Mouse (Mus musculus): ENCODE data around the gene Otop2. TPM values are rescaled to one million over a fixed set of nuclear protein-coding genes. Genes with fewer than 3 reads are reported as not detected.

Gene Otop2
- polyA plus RNA-seq, 1 experiment from 2014 or later, result not detected

DNA sequence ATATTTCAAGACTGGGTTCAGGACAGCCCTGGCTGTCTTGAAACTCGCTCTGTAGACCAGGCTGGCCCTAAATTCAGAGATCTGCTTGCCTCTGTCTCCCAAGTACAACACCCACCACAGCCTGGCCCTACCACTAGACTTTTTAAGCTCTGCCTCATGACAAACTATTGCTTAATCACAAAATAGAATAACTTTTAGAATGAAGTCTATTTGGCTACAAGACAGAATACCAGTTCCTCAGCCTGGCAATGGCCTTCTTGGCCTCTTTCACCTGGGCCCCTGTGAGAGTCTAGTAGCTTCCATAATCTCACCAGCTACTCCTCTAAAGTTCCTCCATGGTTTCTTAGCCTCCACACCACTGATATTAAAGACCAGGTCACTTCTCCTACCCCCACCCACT lies 16.6 kb upstream of the Otop2 start:
- no peak for ATAC-seq (replicated peaks; ENCODE audit: insufficient number of reproducible peaks, low FRiP score, low TSS enrichment)
- no peak overlapping the region for H3K4me3 ChIP-seq (ENCODE audit: low read depth, low read length)
- H3K9ac ChIP-seq (ENCODE audit: low read depth, low read length), result no peak overlapping the region
- 85% methylated on average over 1 of the region's 1 CpGs for WGBS (ENCODE audit: insufficient replicate concordance)
- no peaks in the 10 kb centered on the region for H3K27me3 ChIP-seq (ENCODE audit: control insufficient read depth, insufficient read depth, low read length)
- no peak overlapping the region for H3K27ac ChIP-seq (ENCODE audit: low read depth, low read length)
- H3K9me3 ChIP-seq (replicated peaks; ENCODE audit: control insufficient read depth, low read length), result no peaks in the 10 kb centered on the region
- no peaks in the 10 kb centered on the region for H3K36me3 ChIP-seq (ENCODE audit: control insufficient read depth, insufficient read depth, low read length)
- no peaks in the 10 kb centered on the region; the same call in 1 of the 2 replicates for H3K4me1 ChIP-seq (ENCODE audit: control insufficient read depth, insufficient read depth, low read length)
- H3K4me2 ChIP-seq, result no peak overlapping the region

GRCm38 (mm10) chr11:115290919-115291318 lies 16.0 kb upstream of the Otop2 start:
- 74% methylated on average over 6 of the region's 6 CpGs for WGBS (ENCODE audit: insufficient replicate concordance)
- Histone ChIP-seq H3K27me3 (ENCODE audit: control insufficient read depth, insufficient read depth, low read length) (peaks cover 4% of the 10 kb centered on the region; the same call in 1 of the 2 replicates), H3K4me1 (ENCODE audit: control insufficient read depth, insufficient read depth, low read length) (no peaks in the 10 kb centered on the region; the same call in 1 of the 2 replicates), H3K4me3 (ENCODE audit: low read depth, low read length) (no peak overlapping the region), H3K36me3 (ENCODE audit: control insufficient read depth, insufficient read depth, low read length) (no peaks in the 10 kb centered on the region), H3K9me3 (replicated peaks; ENCODE audit: control insufficient read depth, low read length) (no peaks in the 10 kb centered on the region), H3K4me2 (no peak overlapping the region), H3K27ac (ENCODE audit: low read depth, low read length) (no peak overlapping the region), H3K9ac (ENCODE audit: low read depth, low read length) (no peak overlapping the region)
- ATAC-seq (replicated peaks; ENCODE audit: insufficient number of reproducible peaks, low FRiP score, low TSS enrichment), result no peak

- Histone ChIP-seq H3K4me3 (ENCODE audit: low read depth, low read length) (no peak overlapping the region), H3K27me3 (ENCODE audit: control insufficient read depth, insufficient read depth, low read length) (peaks cover 8% of the 10 kb centered on the region; the same call in 1 of the 2 replicates), H3K36me3 (ENCODE audit: control insufficient read depth, insufficient read depth, low read length) (no peaks in the 10 kb centered on the region), H3K4me1 (ENCODE audit: control insufficient read depth, insufficient read depth, low read length) (no peaks in the 10 kb centered on the region; the same call in 1 of the 2 replicates), H3K4me2 (no peak overlapping the region), H3K9me3 (replicated peaks; ENCODE audit: control insufficient read depth, low read length) (no peaks in the 10 kb centered on the region), H3K9ac (ENCODE audit: low read depth, low read length) (no peak overlapping the region), H3K27ac (ENCODE audit: low read depth, low read length) (no peak overlapping the region; the same call in 1 of the 2 replicates)
- no peak for ATAC-seq (replicated peaks; ENCODE audit: insufficient number of reproducible peaks, low FRiP score, low TSS enrichment)
- WGBS (ENCODE audit: insufficient replicate concordance), result 77% methylated on average over 10 of the region's 10 CpGs
These were observed 15.5 kb upstream of the Otop2 start for GRCm38 (mm10) chr11:115291503-115291902.

DNA sequence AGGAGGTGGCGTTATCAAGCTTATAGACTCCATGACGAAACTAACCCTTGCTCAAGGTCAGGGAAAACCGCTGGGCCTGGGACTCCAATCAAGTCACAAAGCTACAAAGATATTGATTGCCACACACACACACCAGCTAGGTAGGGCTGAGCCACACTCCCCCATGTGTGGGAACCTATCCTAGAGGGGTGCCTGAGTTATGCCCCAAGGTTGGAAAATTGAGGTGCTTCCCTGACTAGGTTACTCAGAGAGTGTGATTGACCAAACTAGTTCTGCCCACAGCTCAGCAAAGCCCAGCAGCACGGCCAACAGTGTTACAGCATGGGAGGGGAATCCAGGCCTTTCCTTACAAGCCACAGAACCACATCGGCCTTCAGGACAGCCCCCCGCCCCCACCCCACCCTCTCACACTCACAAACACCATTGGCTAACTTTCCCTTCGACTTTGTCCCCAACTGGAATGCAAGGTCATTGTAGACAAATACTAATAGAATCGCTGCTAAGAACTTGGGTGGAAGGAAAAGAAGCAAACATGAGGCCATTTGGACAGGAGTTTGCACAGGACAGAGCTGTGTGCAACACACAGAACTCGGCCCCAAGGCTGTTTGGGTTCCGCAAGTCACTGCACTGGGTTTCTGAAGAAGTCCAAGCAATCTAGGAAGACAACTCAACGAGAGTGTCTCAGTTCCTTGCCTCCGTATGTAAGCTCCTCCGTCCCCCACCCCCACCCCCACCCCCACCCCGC lies 14.2 kb upstream of the Otop2 start:
- H3K9me3 ChIP-seq (replicated peaks; ENCODE audit: control insufficient read depth, low read length), result no peaks in the 10 kb centered on the region
- no peaks in the 10 kb centered on the region for H3K36me3 ChIP-seq (ENCODE audit: control insufficient read depth, insufficient read depth, low read length)
- H3K4me1 ChIP-seq (ENCODE audit: control insufficient read depth, insufficient read depth, low read length), result peaks cover 4% of the 10 kb centered on the region; the same call in 1 of the 2 replicates
- no peak overlapping the region for H3K27ac ChIP-seq (ENCODE audit: low read depth, low read length)
- H3K4me2 ChIP-seq, result no peak overlapping the region
- whole genome bisulfite sequencing (ENCODE audit: insufficient replicate concordance), result 55% methylated on average over 14 of the region's 14 CpGs
- no peak for ATAC-seq (replicated peaks; ENCODE audit: insufficient number of reproducible peaks, low FRiP score, low TSS enrichment)
- no peak overlapping the region for H3K4me3 ChIP-seq (ENCODE audit: low read depth, low read length)
- H3K9ac ChIP-seq (ENCODE audit: low read depth, low read length), result no peak overlapping the region
- peaks cover 19% of the 10 kb centered on the region for H3K27me3 ChIP-seq (ENCODE audit: control insufficient read depth, insufficient read depth, low read length)

DNA sequence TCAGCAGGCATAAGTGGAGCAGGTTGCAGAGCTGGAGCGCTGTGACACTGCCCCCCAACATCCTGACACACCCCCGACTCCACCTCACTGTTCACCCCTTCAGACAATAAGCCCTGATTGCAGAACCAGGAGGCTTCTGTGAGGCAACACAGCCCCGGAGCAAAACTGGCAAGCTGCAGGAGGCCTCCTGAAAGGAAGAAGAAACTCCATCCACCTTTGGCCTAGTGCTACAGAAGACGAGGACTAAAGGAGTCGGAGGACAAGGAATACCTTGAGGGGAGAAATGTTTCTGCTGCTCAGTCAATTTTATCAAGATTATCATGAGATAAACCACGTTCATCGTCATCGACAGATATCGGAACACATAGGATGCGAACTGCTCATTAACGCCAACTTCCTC lies 11.0 kb upstream of the Otop2 start:
- no peaks in the 10 kb centered on the region for H3K36me3 ChIP-seq (ENCODE audit: control insufficient read depth, insufficient read depth, low read length)
- peaks cover 36% of the 10 kb centered on the region for H3K27me3 ChIP-seq (ENCODE audit: control insufficient read depth, insufficient read depth, low read length)
- H3K4me3 ChIP-seq (ENCODE audit: low read depth, low read length), result no peak overlapping the region
- peaks cover 4% of the 10 kb centered on the region; the same call in 1 of the 2 replicates for H3K4me1 ChIP-seq (ENCODE audit: control insufficient read depth, insufficient read depth, low read length)
- H3K4me2 ChIP-seq, result no peak overlapping the region
- H3K9ac ChIP-seq (ENCODE audit: low read depth, low read length), result no peak overlapping the region
- 84% methylated on average over 11 of the region's 11 CpGs for WGBS (ENCODE audit: insufficient replicate concordance)
- ATAC-seq (replicated peaks; ENCODE audit: insufficient number of reproducible peaks, low FRiP score, low TSS enrichment), result no peak
- H3K9me3 ChIP-seq (replicated peaks; ENCODE audit: control insufficient read depth, low read length), result no peaks in the 10 kb centered on the region
- H3K27ac ChIP-seq (ENCODE audit: low read depth, low read length), result no peak overlapping the region

DNA sequence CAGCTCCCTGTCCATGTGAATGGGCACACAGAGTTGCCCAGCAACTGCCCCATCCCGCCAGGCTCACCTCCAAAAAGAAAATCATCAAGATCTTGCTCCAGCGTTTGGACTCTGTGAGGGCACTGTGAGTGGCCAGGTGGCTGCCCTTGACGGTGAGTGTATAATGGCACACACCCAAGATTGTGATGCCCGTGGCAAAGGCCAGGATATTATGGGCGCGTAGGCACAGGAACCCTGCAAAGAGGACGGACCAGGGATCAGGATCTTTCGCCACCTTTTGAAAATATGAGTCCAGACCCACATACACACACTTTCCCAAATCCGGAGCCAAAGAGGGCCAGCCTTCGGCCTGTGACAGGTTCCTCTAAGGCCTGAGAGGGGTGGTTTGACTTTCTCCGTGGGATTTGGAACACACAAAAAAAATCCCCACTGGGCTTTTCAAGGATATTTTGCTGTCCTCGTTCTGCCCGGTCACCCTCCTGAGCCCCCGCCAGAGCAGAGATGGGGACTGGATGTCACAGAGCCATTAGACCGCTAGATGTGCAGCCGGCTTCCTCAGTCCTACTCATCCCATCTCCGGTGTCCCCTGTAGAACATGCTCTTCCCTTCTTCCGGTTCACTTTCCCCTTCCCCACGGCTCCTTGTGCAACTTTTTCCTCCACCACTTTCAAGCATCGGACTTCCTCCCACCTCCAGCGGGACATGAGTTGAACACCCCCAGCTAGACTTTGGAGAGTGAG lies 10.3 kb upstream of the Otop2 start:
- Histone ChIP-seq H3K9me3 (replicated peaks; ENCODE audit: control insufficient read depth, low read length) (no peaks in the 10 kb centered on the region), H3K4me3 (ENCODE audit: low read depth, low read length) (peak overlapping the region; percentile 40), H3K27ac (ENCODE audit: low read depth, low read length) (no peak overlapping the region), H3K9ac (ENCODE audit: low read depth, low read length) (peak overlapping the region; percentile 11), H3K4me2 (peak overlapping the region; percentile 75), H3K4me1 (ENCODE audit: control insufficient read depth, insufficient read depth, low read length) (peaks cover 4% of the 10 kb centered on the region; the same call in 1 of the 2 replicates), H3K27me3 (ENCODE audit: control insufficient read depth, insufficient read depth, low read length) (peaks cover 36% of the 10 kb centered on the region), H3K36me3 (ENCODE audit: control insufficient read depth, insufficient read depth, low read length) (no peaks in the 10 kb centered on the region)
- 51% methylated on average over 21 of the region's 21 CpGs for WGBS (ENCODE audit: insufficient replicate concordance)
- no peak for ATAC-seq (replicated peaks; ENCODE audit: insufficient number of reproducible peaks, low FRiP score, low TSS enrichment)

- 1% methylated on average over 44 of the region's 44 CpGs for WGBS (ENCODE audit: insufficient replicate concordance)
- 0 out of 2 replicates have a peak, but pooled peaks have one; percentile 33 for ATAC-seq (replicated peaks; ENCODE audit: insufficient number of reproducible peaks, low FRiP score, low TSS enrichment)
- peak within 1 kb of the TSS; percentile 75 for H3K4me2 ChIP-seq
- H3K9ac ChIP-seq (ENCODE audit: low read depth, low read length), result peak within 1 kb of the TSS; percentile 11
- H3K9me3 ChIP-seq (replicated peaks; ENCODE audit: control insufficient read depth, low read length), result no peaks in the 10 kb centered on the region
- peak within 1 kb of the TSS; percentile 40 for H3K4me3 ChIP-seq (ENCODE audit: low read depth, low read length)
- no peaks in the 10 kb centered on the region for H3K36me3 ChIP-seq (ENCODE audit: control insufficient read depth, insufficient read depth, low read length)
- peaks cover 4% of the 10 kb centered on the region; the same call in 1 of the 2 replicates for H3K4me1 ChIP-seq (ENCODE audit: control insufficient read depth, insufficient read depth, low read length)
- H3K27me3 ChIP-seq (ENCODE audit: control insufficient read depth, insufficient read depth, low read length), result peaks cover 36% of the 10 kb centered on the region
- no peak within 1 kb of the TSS for H3K27ac ChIP-seq (ENCODE audit: low read depth, low read length)
These were observed 9.6 kb upstream of the Otop2 start, which contains the start of gene Fads6 for GRCm38 (mm10) chr11:115297214-115297826. Gene Fads6 (minus strand): TSS chr11:115297663.

DNA sequence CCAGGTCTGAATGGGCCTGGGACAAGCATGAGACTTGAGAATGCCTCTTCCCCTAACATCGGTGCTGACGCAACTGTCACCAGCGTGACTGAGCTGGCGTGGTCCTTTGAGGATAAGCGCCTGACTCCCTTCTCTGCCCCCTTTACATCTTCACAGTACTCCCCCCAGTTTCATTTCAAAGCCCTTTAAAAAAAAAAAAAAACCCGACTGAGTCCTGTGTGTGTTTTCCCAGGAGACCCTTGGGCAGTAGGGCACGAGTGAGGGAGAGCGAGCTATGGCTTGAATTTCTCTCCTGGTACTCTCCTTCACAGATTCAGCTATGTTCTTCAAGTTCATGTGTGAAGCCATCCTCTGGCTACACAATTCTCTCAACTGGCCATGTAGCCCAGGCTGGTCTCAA lies 8.8 kb upstream of the Otop2 start:
- no peak overlapping the region for H3K27ac ChIP-seq (ENCODE audit: low read depth, low read length)
- 53% methylated on average over 8 of the region's 8 CpGs for WGBS (ENCODE audit: insufficient replicate concordance)
- no peak overlapping the region for H3K4me3 ChIP-seq (ENCODE audit: low read depth, low read length)
- peaks cover 36% of the 10 kb centered on the region for H3K27me3 ChIP-seq (ENCODE audit: control insufficient read depth, insufficient read depth, low read length)
- no peak overlapping the region for H3K4me2 ChIP-seq
- H3K9me3 ChIP-seq (replicated peaks; ENCODE audit: control insufficient read depth, low read length), result no peaks in the 10 kb centered on the region
- H3K9ac ChIP-seq (ENCODE audit: low read depth, low read length), result no peak overlapping the region
- H3K36me3 ChIP-seq (ENCODE audit: control insufficient read depth, insufficient read depth, low read length), result no peaks in the 10 kb centered on the region
- peaks cover 4% of the 10 kb centered on the region; the same call in 1 of the 2 replicates for H3K4me1 ChIP-seq (ENCODE audit: control insufficient read depth, insufficient read depth, low read length)
- ATAC-seq (replicated peaks; ENCODE audit: insufficient number of reproducible peaks, low FRiP score, low TSS enrichment), result no peak

Measured in heart, embryonic 11.5 days (tissue).